Mouse (Mus musculus): ENCODE measurements around the gene Dusp1. TPM values are rescaled to one million over a fixed set of nuclear protein-coding genes. Genes with fewer than 3 reads are reported as not detected.

Dusp1 gene
- polyA plus RNA-seq, 1 experiment: 75.0 TPM

- DNase-seq (ENCODE audit: low spot score): no peak
Observed at GRCm38 (mm10) chr17:26502808-26503671, 58.9 kb downstream of the Dusp1 start.

GRCm38 (mm10) chr17:26501826-26502225, 60.1 kb downstream of the Dusp1 start:
- no peak for DNase-seq (ENCODE audit: low spot score)

GRCm38 (mm10) chr17:26498626-26499025, 63.3 kb downstream of the Dusp1 start:
- no peak for DNase-seq (ENCODE audit: low spot score)

GRCm38 (mm10) chr17:26497416-26497923, 64.5 kb downstream of the Dusp1 start:
- DNase-seq (ENCODE audit: low spot score): no peak

GRCm38 (mm10) chr17:26494642-26495468, 67.1 kb downstream of the Dusp1 start:
- DNase-seq (ENCODE audit: low spot score): no peak

GRCm38 (mm10) chr17:26492246-26492645, 69.7 kb downstream of the Dusp1 start:
- DNase-seq (ENCODE audit: low spot score): no peak

DNA sequence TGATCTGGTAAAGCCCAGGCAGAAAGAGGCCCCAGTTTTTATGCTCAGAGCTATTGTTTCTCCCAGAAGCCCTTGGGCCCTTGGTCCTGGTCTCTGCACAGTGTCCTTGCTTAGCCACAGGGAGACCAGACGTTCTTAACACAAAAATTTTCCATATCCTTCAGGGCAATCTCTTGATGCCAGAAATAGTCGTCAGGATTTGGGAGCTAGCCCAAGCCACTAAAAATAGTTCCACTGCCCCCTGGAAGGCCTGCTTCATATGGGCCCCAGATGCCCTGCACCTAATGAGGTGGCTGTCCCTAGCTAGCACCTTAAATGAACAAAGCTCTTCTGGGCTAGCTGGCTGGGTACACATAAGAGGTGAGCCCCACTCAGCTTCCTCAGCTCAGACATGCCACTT, 71.0 kb downstream of the Dusp1 start:
- no peak for DNase-seq (ENCODE audit: low spot score)

DNA sequence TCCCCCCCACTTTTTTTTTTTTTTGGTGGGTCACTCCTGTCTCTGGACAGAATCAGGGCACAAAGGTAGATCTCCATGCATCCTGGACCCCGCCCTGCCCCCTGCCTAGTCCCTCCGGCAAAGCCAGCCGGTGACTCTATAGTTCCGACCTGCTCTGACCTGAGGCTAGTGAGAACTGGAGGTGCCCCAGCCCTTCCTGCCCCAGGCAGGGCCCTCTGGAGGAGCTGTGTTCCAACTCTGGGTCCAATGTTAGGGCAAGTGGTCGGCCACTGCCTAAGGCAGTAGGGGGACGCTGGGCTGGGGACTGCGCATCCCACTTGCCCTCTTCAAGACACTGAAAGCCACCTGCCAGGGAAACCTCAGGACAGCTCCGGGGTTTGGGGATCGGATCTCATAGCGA, 71.9 kb downstream of the Dusp1 start:
- no peak for DNase-seq (ENCODE audit: low spot score)

DNA sequence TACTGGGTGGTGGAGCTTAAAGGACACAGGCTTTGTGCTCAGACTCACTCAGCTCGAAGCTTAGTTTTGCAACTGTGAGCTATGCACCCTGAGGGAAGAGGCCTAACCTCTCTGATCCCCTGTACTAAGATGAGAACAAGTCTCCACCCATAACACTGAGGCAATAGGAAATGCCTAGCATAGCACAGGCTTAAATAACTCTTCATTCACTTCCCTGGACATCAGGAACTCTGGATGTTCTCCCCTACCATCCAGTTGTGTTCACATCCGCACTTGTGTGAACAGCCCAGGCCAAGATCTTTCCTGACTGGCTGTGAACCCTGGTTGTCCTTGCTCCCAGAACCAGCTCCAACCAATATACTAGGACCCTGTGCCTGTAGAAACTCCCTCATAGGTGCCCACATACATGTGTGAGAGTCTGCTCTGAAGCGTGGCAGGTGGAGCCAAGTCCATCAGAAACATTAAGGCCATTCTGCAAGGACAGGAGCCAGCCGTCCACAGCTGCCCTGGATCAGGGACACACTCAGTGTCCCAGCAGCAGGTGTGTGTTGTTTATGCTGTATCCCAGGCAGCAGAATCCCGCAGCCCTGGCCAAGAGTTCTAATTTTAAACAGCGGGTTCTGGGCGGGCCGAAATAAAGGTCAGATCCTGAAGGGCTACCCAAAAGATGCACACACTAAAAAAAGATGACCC, 73.1 kb downstream of the Dusp1 start:
- DNase-seq (ENCODE audit: low spot score): no peak

- no peak for DNase-seq (ENCODE audit: low spot score)
Observed at GRCm38 (mm10) chr17:26487917-26488316, 74.0 kb downstream of the Dusp1 start.

DNA sequence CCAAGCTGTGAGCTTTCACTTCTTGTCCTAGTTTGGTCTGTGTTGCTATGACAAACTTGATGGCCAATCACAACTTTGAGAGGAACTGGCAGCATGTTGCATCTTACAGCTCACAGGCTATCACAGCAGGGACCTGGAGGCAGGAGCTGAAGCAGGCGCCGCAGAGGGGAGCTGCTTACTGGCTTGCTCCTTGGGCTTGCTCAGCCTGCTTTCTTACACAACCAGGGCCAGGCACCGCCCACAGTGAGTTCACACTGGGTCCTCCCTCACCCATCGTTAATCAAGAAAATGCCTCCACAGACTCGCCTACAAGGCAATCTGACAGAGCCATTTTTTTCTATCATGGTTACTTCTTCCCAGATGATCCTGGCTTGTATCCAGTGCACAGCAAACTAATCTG, 74.7 kb downstream of the Dusp1 start:
- no peak for DNase-seq (ENCODE audit: low spot score)

DNA sequence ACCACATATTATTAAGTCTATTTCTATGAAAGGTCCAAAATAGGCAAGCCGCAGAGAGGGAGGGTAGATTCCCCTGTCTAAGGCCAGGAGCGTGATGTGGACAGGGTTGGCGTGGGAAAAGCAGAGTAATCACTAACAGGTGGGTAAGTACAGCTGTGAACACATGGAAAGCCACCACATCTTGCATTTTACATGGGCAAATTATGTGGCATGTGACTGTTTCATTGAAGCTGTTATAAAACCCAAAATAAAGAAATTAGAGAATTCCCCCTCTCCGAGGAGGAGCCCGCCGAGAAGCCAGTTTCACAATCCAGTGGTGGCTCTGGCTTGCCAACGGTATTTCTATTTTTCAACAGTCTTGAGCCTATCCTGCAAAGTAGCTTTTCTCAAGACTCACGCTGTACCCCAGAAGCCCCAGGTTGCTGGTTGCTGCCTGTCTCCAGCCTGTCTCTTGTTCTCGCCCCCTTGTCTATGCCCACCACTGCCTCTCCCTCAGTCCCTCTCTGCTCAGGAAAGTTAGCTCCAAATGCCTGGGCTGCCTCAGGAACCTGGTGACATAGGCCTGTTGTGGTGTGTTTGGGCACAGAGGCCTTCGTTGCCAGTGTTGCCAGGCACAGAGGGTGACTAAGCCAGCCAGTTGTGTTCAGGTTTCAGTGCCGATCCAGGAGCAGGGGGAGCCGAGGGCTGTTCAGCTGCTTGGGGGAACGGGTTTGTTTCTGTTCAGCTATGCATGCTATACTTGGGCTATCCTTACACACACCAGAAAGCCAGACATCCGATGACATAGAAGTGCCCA, 77.1 kb downstream of the Dusp1 start:
- DNase-seq (ENCODE audit: low spot score): no peak

GRCm38 (mm10) chr17:26480956-26481355, 81.0 kb downstream of the Dusp1 start:
- DNase-seq (ENCODE audit: low spot score): no peak

- no peak for DNase-seq (ENCODE audit: low spot score)
Observed at GRCm38 (mm10) chr17:26479619-26480018, 82.3 kb downstream of the Dusp1 start.

DNA sequence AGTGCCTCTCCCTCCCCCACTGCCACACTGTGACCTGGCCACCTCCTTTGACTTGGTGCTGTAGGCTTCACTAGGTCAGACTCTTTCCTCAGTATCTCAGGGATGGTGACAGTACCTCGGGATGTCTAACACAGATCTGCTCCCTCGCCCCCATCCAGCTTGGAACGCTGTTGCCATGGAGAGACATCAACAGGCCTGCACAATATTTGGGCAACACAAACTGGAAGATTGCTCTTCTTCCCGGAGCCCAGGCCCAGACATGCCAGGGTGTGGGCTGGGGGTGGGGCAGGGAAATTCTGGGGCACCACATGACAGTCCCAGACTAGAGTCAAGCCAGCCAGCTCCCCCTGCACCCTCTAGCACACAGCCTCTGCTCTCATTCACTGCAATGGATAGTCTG, 83.3 kb downstream of the Dusp1 start:
- DNase-seq (ENCODE audit: low spot score): no peak

DNA sequence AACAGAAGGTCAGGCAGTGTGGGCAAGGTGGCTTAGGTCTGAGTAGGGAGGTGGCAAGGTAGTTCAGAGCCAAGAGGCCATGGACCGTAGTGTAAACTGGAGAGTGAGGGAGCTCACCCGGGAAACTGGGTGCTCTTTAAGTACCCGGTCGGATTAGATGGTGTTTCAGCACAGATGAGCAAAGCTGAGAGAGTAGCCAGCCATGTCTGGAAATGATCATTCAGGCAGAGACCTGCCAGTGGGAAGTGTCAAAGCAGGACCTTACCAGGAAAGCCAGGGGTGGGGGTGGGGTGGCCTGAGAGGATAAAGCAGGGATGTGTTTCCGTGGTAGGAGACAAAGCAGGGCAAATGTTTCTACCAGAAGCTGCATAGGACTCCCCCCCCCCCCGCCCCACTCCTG, 85.1 kb downstream of the Dusp1 start:
- no peak for DNase-seq (ENCODE audit: low spot score)

DNA sequence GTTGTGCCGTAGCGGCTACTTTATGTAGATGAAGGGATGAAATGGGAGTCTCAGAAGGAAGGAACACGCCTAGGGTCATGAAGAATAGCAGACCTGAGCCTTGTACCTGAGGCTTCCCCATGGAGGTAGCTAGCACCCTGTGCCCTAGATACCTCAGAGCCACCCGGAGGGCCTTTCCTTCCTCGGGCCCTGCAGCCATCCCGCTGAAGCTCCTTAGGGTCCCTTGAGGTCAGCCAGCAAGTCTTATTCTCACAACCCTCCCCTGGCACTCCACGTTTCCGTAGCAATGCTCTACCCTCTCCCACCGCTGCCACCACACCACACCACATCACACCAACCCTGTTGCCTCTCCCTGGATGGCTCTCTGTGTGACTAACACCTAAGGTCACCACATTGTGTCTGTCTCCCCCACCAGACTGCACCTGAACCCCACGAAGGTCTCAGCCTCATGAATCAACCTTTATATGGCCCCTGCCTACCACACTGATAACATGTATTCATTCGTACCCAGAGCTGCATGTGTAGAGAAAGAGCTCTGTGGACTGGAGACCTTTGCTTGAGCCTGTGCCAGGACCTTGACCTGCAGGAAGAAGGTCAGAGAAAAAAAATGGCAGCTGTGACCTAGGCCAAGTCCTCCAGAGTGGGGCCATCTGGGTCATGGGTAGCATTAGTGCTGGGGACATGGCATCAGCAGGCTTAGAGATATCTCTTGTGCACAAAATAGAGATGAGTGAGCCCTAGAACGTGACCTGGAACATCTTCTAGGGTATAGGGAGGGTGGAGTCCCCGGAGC, 93.6 kb downstream of the Dusp1 start:
- no peak for DNase-seq (ENCODE audit: low spot score)

GRCm38 (mm10) chr17:26467619-26468018, 94.3 kb downstream of the Dusp1 start:
- DNase-seq (ENCODE audit: low spot score): no peak

DNA sequence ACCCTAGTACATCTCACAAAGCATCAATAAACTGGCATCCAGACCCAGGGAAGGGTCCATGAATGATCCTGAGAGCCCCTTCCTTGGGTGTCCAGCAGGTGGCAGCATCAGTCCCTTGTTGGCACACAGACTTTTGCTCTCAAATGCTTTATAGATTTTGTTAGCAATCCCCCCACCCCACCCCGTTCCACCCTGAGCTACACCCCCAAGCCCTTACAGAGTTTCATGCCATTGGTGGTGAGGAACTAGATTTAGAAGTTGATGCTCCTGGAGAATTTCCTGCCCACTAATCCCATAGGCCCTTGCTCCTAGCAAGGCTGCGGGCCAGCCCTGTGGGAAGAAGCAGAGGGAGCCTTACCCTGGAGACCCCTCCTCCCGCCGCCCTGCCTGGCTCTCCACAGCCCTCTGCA, 95.2 kb downstream of the Dusp1 start:
- peak; percentile 60 for DNase-seq (ENCODE audit: low spot score)

- DNase-seq (ENCODE audit: low spot score): no peak
Observed at GRCm38 (mm10) chr17:26464972-26465371, 97.0 kb downstream of the Dusp1 start.
